Mouse (Mus musculus) megakaryocyte, embryonic 14.5 days (primary cell): Measurements from ENCODE around the gene Hand2. TPM values are rescaled to one million over a fixed set of nuclear protein-coding genes. Genes with fewer than 3 reads are reported as not detected.
A peak's percentile ranks its signal among the peaks of the same experiment; 100 is the strongest.

Experiments
- H3K27me3 ChIP-seq: replicated peaks from 2 replicates; pipeline ENCODE3; 2012; ENCODE audit warnings: inconsistent platforms
- H3K36me3 ChIP-seq: replicated peaks from 2 replicates; pipeline ENCODE3; 2012; ENCODE audit warnings: low read length, inconsistent platforms, mixed read lengths
- H3K4me1 ChIP-seq: 2 replicates; pipeline ENCODE4 v1.6.1; 2012; ENCODE audit warnings: inconsistent platforms
- H3K4me3 ChIP-seq: replicated peaks from 2 replicates; pipeline ENCODE3; 2012; ENCODE audit warnings: moderate library complexity, mild to moderate bottlenecking, inconsistent platforms
- H3K9me3 ChIP-seq: 2 replicates; pipeline ENCODE4 v1.6.1; 2012; ENCODE audit warnings: inconsistent platforms
- FLI1 ChIP-seq: IDR thresholded peaks from 2 replicates; pipeline ENCODE4 v1.6.1; 2012; ENCODE audit warnings: low read length, inconsistent platforms, mixed read lengths
- GATA1 ChIP-seq: IDR thresholded peaks from 3 replicates; pipeline ENCODE4 v1.6.1; 2012; ENCODE audit warnings: mixed read lengths, low read length, inconsistent platforms, borderline replicate concordance
- polyA plus RNA-seq: library from polyadenylated mRNA; stranded (reverse); fragments of >175 nt; gene quantifications from 2 replicates; pipeline ENCODE4 v1.2.3, GENCODE M21; 2012; ENCODE audit warnings: low replicate concordance; ENCODE audit not compliant: insufficient read depth

Gene Hand2
- polyA plus RNA-seq, 1 experiment, result 0.03 TPM

DNA sequence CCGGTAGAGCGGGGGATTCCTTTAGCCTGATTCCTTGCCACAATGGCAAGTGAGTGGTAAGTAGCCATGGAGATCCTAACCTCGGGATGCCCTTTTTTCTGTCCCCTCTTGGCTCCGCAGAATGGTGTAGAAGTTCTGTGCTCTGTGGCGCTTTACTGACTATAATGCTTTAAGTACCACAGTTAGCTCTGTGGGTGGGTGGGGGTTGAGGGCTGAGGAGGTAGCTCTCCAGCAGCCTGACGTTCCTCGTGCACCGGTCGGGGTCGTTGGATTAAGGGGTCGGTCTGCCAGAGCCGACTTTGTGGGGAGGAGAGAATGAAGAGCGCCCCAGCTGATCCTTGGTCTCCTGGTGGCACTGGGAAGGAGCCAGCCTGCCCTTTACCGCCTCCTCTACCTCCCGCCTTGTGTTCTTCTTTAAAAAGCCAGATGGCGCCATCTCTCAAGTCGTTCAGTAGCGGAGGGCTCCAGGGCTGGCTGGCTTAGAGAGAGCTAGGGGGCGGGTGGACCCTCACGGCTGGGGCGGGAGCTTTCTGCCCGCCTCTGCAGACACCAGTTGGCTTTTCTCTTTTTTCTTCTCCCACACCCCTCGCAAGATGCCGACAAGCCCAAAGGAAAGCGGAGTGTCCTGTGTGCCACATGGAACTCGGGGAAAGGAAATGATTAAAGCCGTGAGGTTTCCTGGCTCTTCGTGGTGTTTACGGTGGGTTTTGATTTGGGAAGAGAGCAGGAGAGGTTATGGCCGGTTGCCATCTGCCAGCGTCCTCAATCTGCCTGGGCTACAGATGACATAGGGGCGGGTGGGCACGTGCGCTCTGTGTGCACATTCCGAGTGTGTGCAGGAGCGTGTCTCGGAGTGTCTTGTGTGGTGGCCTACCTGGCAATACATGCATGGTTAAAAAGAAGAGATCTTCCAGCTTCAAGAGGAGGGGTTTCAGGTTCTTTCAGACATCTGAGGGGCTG lies 32.8 kb downstream of the Hand2 start:
- TF ChIP-seq GATA1 (no peak), FLI1 (no peak)
- Histone ChIP-seq H3K4me3 (peak overlapping the region; percentile 33), H3K4me1 (peaks cover 7% of the 10 kb centered on the region), H3K9me3 (no peaks in the 10 kb centered on the region), H3K27me3 (peaks cover 53% of the 10 kb centered on the region), H3K36me3 (no peaks in the 10 kb centered on the region)

DNA sequence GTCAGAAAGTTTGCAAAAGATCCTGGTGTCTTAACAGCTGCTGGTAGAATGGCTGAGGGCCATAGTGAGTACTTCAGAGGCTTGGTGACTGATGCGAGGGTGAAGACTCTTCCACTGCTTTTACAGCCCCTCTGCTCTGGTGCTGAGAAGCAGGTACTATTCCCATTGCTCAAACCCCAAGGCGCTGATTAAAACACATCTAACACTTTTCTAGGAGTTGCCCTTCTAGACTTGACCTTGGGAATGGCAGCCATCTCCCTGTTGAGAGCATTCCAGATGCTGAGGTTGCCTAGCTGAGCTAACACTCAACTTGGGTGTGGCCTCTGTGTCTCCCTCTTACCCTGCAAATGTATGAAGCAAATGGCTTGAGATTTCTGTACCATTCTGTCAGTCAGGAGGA lies 34.1 kb downstream of the Hand2 start:
- no peak for TF ChIP-seq FLI1
- TF ChIP-seq GATA1, result no peak
- peaks cover 41% of the 10 kb centered on the region for H3K27me3 ChIP-seq
- peaks cover 7% of the 10 kb centered on the region for H3K4me1 ChIP-seq

DNA sequence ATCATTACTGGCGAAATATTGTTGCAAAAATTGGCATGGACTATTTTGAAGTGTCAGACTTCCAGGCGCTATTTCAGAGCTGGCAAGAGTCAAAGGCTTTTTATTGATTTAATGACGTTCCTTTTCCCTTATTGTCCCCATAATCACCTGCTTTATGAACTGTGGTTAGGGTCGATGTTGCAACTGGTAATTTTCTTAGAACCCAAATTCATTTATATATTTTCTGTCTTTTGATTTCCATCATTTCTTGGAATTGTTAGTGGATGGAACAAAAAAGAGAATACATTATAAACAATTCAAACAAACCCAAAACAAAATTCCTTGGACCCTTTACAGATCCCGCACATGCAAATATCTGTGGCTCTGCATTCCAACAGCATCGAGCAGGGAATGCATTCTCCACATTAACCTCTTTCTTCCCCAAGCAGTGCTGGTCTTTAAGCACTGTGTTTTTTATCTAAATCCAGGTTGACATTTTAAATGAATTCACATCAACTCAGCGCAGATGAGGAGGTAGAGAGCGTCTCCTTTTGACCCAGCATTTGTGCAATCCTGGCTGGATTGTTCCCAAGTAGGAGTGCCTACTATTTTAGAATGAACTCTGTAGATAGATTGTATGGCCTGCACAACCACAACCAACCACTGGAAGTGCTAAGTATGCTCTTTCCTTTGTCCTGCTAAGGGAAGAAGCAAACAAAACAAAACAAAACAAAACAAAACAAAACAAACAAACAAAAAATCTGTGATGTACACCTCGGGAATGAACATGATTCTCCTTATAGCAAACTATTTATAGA lies 35.9 kb downstream of the Hand2 start:
- Histone ChIP-seq H3K4me1 (peaks cover 7% of the 10 kb centered on the region), H3K4me3 (no peak overlapping the region), H3K36me3 (no peaks in the 10 kb centered on the region), H3K27me3 (peaks cover 33% of the 10 kb centered on the region), H3K9me3 (no peaks in the 10 kb centered on the region)
- TF ChIP-seq GATA1, result no peak
- TF ChIP-seq FLI1, result no peak

More for the DNA sequence above, 34.1 kb downstream of the Hand2 start:
- H3K36me3 ChIP-seq, result no peaks in the 10 kb centered on the region
- H3K4me3 ChIP-seq, result no peak overlapping the region
- H3K9me3 ChIP-seq, result no peaks in the 10 kb centered on the region

DNA sequence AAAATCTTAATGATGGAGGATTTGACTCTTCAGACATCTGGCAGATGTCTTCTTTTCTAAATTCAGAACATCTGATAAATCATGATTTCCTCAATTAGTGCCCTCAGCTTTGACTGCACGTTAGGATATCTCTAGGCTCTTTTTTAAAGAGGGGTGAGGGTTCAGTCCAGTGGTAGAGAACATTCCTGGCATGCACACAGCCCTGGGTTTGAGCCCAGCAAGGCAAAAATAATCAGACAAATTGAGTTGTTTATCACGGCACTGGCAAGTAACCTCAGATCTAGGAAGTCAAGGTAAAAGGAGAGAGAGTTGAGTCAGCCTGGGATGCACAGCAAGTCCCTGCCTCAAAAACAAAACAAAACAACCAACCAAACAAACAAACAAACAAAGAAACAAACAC lies 39.7 kb downstream of the Hand2 start:
- peaks cover 5% of the 10 kb centered on the region for H3K27me3 ChIP-seq
- H3K9me3 ChIP-seq, result peaks cover 3% of the 10 kb centered on the region
- no peaks in the 10 kb centered on the region for H3K36me3 ChIP-seq
- H3K4me1 ChIP-seq, result no peaks in the 10 kb centered on the region
- TF ChIP-seq FLI1 (no peak), GATA1 (no peak)
- H3K4me3 ChIP-seq, result no peak overlapping the region

DNA sequence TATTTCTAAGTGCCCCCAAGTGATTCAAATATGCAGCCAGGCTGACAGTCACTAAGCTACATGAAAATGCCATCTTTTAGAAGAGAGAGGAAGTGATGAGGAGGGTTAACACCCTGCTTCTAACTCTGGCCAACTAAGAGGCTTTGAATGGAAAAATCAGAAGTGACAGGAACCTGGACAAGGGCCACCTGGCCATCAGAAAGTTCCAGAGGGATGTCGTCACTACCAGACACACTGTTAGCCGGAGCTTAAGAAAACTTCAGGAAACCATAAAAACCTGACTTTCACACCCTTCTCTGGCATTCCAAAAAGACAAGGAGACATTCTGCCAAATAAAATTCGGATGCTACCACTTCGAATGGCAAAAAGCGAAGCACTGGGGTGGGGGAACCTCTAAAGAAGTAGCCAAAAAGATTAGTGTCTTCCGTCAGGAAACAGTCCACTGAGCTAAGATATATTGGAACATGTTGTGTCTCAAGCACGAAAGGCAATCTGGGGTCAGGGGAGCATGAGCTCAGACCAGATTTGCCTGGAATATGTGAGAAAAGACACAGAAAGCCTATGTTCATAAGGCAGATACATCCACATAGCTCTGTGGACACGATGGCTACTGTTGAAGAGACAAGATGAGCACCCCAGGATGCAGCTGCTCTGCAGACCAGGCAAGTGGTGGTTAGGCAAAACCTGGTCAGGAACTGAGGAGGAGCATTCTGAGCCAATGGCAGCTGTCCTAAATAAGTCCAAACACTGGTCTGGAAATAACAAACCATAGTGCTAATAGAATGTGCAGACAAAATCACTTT lies 40.4 kb downstream of the Hand2 start:
- H3K4me1 ChIP-seq, result no peaks in the 10 kb centered on the region
- H3K4me3 ChIP-seq, result no peak overlapping the region
- H3K9me3 ChIP-seq, result peaks cover 8% of the 10 kb centered on the region
- TF ChIP-seq FLI1 (no peak), GATA1 (no peak)
- H3K36me3 ChIP-seq, result no peaks in the 10 kb centered on the region
- peaks cover 3% of the 10 kb centered on the region for H3K27me3 ChIP-seq

DNA sequence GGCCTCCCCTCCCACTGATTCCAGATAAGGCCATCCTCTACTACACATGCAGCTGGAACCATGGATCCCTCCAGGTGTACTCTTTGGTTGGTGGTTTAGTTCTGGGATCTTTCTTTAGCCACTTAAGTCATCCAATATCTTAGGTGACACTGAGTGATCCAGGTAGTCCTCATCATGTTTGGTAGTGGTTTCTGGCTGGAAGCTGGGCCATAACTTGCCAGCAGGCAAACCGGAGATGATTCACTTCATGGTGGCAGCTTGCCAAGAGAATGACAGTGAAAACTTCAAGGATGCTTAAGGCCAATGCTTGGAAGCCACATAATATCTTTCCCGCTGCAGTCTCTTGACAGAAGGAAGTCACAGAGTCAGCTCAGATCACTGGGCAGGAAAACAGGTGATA lies 42.1 kb downstream of the Hand2 start:
- Histone ChIP-seq H3K27me3 (peaks cover 3% of the 10 kb centered on the region), H3K4me1 (no peaks in the 10 kb centered on the region)
- TF ChIP-seq FLI1 (no peak), GATA1 (no peak)

DNA sequence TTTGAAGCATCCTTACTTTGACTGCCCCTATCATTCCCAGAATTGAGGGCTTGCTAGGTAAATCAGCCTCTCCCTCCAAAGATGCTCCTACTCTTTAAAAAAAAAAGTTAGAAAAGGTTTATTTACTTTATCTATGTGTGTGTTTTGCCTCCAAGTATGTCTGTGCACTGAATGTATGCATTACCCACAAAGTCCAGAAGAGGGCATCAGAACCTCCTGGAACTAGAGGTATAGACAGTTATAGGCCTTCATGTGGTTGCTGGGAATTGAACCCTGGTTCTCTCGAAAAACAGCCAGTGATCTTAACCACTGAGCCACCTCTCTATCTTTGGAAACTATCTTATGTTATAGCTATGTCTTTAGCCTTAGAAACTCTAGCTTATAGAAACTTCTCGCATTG lies 53.3 kb downstream of the Hand2 start:
- H3K27me3 ChIP-seq, result no peaks in the 10 kb centered on the region
- TF ChIP-seq GATA1 (no peak), FLI1 (no peak)
- H3K4me3 ChIP-seq, result no peak overlapping the region
- H3K36me3 ChIP-seq, result no peaks in the 10 kb centered on the region
- no peaks in the 10 kb centered on the region for H3K4me1 ChIP-seq
- H3K9me3 ChIP-seq, result no peaks in the 10 kb centered on the region

More for the DNA sequence above, 42.1 kb downstream of the Hand2 start:
- H3K36me3 ChIP-seq, result no peaks in the 10 kb centered on the region
- no peak overlapping the region for H3K4me3 ChIP-seq
- peaks cover 8% of the 10 kb centered on the region for H3K9me3 ChIP-seq

Other genes starting within 250 kb of the Hand2 start
- not detected in 2 replicates for gene Scrg1, start 134.9 kb downstream of the Hand2 start, polyA plus RNA-seq
- gene Sap30, start 166.9 kb downstream of the Hand2 start, polyA plus RNA-seq, result 20.8 and 44.3 TPM in 2 replicates
- gene Hmgb2, start 190.9 kb downstream of the Hand2 start, polyA plus RNA-seq, result 9.4 and 95.5 TPM in 2 replicates